Mouse (Mus musculus): ENCODE measurements around the gene Wnt9b. TPM values are rescaled to one million over a fixed set of nuclear protein-coding genes. Genes with fewer than 3 reads are reported as not detected.

Gene Wnt9b
- polyA plus RNA-seq, 1 experiment: 0.08 TPM

DNA sequence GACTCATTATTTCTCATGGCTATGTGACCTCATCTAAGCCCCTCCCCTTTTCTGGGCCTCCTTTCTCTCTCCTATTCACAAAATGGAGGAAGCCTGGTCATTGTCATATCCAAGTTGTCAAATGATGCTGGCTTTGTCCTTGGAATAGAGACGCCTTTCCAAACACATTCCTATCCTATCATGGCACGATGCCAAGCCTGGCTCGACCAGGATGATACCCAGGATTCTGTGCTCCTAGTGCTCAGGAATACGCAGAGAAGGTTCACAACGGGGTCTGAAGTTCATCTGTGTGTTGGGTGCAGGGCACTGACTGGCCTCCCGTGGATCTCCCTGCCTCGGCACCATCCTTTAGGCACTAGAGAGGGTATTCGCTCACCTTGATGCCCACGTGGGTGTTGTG is 18.0 kb downstream of the Wnt9b start:
- DNase-seq (ENCODE audit: low spot score): no peak

GRCm38 (mm10) chr11:103729282-103729985 is 20.2 kb downstream of the Wnt9b start:
- no peak for DNase-seq (ENCODE audit: low spot score)

GRCm38 (mm10) chr11:103724331-103724771 is 25.3 kb downstream of the Wnt9b start:
- no peak for DNase-seq (ENCODE audit: low spot score)

DNA sequence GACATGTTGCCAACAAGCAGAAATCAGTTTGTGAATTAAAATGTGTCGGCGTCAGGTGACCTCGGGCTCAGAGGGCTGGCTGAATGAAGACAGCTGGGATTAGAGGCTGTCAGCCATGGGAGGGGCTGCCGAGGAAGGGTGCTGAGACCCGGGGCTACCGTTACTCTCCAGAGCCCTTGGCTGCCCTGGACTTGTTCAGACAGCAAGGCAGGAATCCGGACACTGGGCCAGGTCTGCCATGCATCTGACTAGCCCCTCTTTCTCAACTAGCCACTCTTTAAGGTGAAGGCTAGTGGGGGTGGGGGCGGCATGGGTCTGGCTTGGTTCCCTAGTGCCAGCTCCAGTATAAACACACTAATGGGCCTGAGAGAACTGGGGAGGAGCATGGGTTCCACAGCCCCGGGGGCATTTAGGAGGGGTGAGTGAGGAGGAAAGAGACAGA is 27.6 kb downstream of the Wnt9b start:
- no peak for DNase-seq (ENCODE audit: low spot score)

DNA sequence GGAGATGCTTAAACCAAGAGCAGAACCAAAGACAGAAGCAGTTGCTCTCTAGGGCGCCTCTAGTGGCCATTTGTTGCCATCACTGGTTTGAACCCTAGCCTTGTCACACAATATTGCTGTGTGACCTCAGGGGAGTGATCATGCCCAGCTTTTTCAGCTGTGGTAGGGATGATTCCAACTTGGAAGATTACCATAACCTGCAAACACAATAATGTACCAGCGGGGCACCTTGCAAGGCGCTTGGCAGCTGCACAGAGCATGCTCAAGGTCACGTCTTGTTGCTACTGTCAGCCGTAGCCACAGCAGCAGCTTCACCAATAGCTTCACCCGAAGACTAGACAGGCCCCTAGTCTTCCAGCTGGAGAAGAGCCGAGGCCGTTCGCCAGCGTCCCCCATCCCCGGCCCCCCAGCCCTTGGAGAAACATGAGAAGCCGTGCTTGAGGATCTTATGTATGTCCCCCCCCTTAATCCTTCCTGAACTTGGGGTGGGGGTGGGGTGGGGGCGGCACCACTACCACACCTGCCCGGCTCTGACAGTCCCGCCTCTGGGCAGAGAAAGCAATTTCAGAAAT is 28.1 kb downstream of the Wnt9b start:
- DNase-seq (ENCODE audit: low spot score): no peak

- DNase-seq (ENCODE audit: low spot score): no peak
Measured at GRCm38 (mm10) chr11:103719436-103719835, 30.2 kb downstream of the Wnt9b start.

DNA sequence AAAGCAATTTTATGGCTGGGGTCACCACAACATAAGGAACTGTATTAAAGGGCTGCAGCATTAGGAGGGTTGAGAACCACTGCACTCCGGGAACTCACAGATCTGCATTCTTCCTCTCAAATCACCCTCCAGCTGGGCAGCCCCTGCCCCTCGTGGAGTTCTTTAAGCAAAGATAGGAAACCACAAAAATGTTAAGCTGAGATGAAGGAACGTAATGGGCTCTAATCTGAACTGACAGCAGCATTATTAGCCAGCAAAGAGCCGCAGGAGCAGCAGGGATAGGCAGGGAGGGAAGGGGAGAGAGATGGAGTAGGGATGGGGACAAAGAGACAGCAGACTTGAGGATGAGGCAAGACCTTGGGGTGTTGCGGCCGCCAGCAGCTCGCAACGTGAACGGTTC is 32.6 kb downstream of the Wnt9b start:
- no peak for DNase-seq (ENCODE audit: low spot score)

- DNase-seq (ENCODE audit: low spot score): no peak
Measured at GRCm38 (mm10) chr11:103714074-103714473, 35.5 kb downstream of the Wnt9b start.

- DNase-seq (ENCODE audit: low spot score): no peak
Measured at GRCm38 (mm10) chr11:103711851-103712587, 37.6 kb downstream of the Wnt9b start.

DNA sequence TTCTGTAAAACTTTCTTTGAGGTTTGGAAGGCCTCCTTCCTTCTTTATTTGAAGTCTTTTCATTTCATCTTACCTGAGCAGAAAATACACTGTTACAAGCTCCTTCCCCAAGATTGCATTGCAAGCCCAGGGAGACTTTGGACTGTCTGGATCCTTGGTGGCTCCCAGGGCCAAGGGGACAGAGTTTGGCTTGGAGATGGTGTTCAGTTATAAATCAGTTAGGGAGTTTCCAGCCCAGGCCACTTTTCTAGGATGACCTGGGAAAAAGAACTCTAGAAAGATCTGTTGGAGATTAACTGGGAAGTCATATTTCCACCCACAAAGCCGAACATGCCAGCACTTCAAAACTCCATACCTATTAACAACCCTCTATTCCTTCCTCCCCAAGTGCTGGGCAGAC is 39.6 kb downstream of the Wnt9b start:
- DNase-seq (ENCODE audit: low spot score): no peak

- no peak for DNase-seq (ENCODE audit: low spot score)
Measured at GRCm38 (mm10) chr11:103707005-103707404, 42.6 kb downstream of the Wnt9b start.

DNA sequence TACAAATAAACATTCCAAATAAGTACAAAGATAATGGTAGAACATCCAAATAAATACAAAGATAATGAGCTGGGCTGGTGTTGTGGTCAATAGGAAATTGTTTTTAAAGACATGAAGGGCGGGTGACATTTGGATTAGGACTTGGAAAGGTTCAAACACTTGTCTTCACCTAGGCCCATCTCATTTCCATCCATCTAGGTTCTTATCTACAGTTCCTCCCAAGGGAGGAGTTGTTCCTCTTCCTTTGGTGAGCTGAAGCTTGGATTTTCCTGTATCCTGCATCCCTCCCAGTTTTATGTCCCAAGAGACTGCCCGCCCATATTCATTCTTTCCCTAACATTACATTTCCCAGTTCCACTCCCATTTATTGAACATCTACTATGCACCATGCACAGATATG is 51.4 kb downstream of the Wnt9b start:
- DNase-seq (ENCODE audit: low spot score): no peak

DNA sequence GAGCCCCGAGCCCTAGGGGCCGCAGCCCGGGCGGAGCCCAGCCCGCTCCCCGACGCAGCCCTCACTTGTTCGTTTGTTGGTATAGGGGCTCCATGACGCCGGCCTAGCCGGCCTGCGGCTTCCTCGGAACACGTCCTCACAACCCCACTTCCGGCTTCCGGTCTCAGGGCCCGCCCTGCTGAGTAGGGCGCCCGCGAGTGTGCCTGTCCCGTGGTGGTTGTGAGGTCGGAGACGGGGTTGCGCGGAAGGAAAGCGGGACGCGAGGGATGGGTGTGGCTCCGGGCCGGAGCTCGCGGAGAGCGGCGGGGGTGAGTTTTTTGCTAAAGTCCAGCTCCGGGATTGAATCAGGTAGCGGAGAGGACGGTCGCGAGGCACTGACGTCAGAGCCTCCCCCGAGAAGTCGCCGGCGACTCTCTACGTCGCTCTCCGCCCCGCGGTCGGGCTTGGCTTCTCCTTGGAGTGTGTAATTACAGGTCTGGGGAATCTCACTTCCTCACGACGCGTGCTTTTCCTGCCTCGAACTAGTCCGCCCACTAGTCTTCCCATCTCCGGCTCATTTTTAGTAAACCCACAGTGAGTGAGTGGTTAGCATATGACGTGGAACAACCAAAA is 52.0 kb downstream of the Wnt9b start, which contains the start of gene Gosr2:
Gosr2 (minus strand) TSS at position 334 of the 612 bp plus-strand sequence.
- peak; percentile 88 for DNase-seq (ENCODE audit: low spot score)

- no peak for DNase-seq (ENCODE audit: low spot score)
Measured at GRCm38 (mm10) chr11:103696851-103697564, 52.6 kb downstream of the Wnt9b start.

GRCm38 (mm10) chr11:103693241-103693640 is 56.4 kb downstream of the Wnt9b start:
- DNase-seq (ENCODE audit: low spot score): no peak

DNA sequence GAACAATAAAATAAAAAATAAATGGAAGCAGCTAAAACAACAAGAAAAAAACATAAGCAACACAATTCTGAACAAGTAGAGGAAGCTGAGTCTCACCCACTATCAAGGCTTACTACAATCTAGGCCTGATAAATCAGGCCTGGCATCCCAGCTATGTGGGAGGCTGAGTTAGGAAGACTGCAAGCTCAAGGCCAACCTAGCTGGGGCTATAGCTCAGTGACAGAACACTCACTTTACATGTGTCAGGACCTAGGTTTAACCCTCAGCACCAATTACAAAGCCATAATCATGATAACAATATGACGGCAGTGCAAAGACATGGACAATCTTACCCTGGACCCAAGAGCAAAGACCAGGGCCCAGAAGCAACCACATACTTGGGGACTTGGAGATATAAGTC is 58.6 kb downstream of the Wnt9b start:
- no peak for DNase-seq (ENCODE audit: low spot score)

GRCm38 (mm10) chr11:103688980-103689378 is 60.6 kb downstream of the Wnt9b start:
- no peak for DNase-seq (ENCODE audit: low spot score)

- DNase-seq (ENCODE audit: low spot score): no peak
Measured at GRCm38 (mm10) chr11:103688271-103688979, 61.2 kb downstream of the Wnt9b start.

GRCm38 (mm10) chr11:103686706-103687105 is 62.9 kb downstream of the Wnt9b start:
- no peak for DNase-seq (ENCODE audit: low spot score)

DNA sequence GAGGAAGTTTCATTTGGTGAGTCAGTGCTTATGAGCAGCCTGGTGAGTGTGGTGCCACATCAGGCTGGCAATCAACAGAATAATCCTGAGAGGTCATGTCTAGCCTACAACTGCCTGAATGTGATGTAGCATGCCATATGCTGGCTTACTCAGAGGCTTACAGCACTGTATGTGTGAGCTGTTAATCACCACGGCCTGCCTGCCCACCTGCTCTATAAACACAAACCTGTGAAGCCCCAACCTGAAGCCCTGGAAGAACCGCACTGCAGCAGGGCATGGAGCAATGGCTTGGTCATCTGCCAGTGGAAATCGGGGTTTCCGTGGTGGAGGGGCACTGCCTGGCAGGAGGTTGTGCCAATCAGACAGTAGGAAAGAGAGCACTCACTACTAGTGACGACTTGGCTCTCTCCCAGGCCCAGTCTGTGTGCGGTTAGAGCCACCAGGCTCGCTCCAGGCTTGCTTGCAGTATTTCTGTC is 64.3 kb downstream of the Wnt9b start:
- DNase-seq (ENCODE audit: low spot score): no peak
